Mouse (Mus musculus): ENCODE results near the gene Dld. TPM values are rescaled to one million over a fixed set of nuclear protein-coding genes. Genes with fewer than 3 reads are reported as not detected.
A peak's percentile ranks its signal among the peaks of the same experiment; 100 is the strongest.

Dld gene
- total and polyA plus RNA-seq, 3 experiments, result 61.2 to 109 (median 79.8) TPM

GRCm38 (mm10) chr12:31350191-31350943 is 886 bp downstream of the Dld start:
- dilution Hi-C loops (cut with MboI; ENCODE audit: extremely low pct_ligation_motif_present, extremely low pct_unique_long_range_greater_than_20kb, low sequenced_read_pairs), result no loop called here
- Histone ChIP-seq H3K79me2 (replicated peaks; ENCODE audit: control insufficient read depth, extremely low read depth, insufficient read depth, poor library complexity, severe bottlenecking) (peaks cover 39% of the 10 kb centered on the region), H3K9me3 (replicated peaks; ENCODE audit: low read length) (peaks cover 3% of the 10 kb centered on the region), H3K4me3 (replicated peaks in 1 of 3; ENCODE audit: low read depth in 2 of 3, low read length in 2 of 3, poor library complexity in 1 of 3) (peak overlapping the region; percentile 75 to 96 (median 91)), H3K36me3 (replicated peaks in 1 of 2; ENCODE audit: control insufficient read depth in 1 of 2, insufficient read depth in 1 of 2, low read length in 1 of 2) (peaks cover 13 to 30% of the 10 kb centered on the region in 2 experiments), H3K4me1 (ENCODE audit: control insufficient read depth in 1 of 2, insufficient read depth in 2 of 2) (peaks cover 0 to 23% of the 10 kb centered on the region in 2 experiments; a peak in 2 of 4 replicates), H3K27ac (ENCODE audit: insufficient read depth, low read depth) (peak overlapping the region; percentile 34; the same call in 1 of the 2 replicates), H3K4me2 (ENCODE audit: insufficient read depth, low read depth, poor library complexity, severe bottlenecking) (peak overlapping the region; percentile 71; the same call in 1 of the 2 replicates), H3K27me3 (replicated peaks) (no peaks in the 10 kb centered on the region), H3K9ac (ENCODE audit: insufficient read depth, low read depth) (peak overlapping the region; percentile 91)
- TF ChIP-seq ETS1 (conservative IDR thresholded peaks at IDR 0.05; ENCODE audit: low read depth, low read length) (no peak), ZMIZ1 (IDR thresholded peaks at IDR 0.05; ENCODE audit: low read depth, low read length) (0 out of 2 replicates have a peak, but pooled peaks have one; percentile 24)
- in situ Hi-C loops (cut with MboI; ENCODE audit: low pct_ligation_motif_present, low pct_unique_long_range_greater_than_20kb, low sequenced_read_pairs), result no loop called here
- peak; percentile 25 for DNase-seq (ENCODE audit: extremely low read depth)

- Histone ChIP-seq H3K9me3 (replicated peaks; ENCODE audit: low read length) (no peaks in the 10 kb centered on the region), H3K79me2 (replicated peaks; ENCODE audit: control insufficient read depth, extremely low read depth, insufficient read depth, poor library complexity, severe bottlenecking) (no peaks in the 10 kb centered on the region), H3K9ac (ENCODE audit: insufficient read depth, low read depth) (no peak overlapping the region), H3K4me3 (replicated peaks in 1 of 3; ENCODE audit: low read depth in 2 of 3, low read length in 2 of 3, poor library complexity in 1 of 3) (no peak overlapping the region), H3K4me2 (ENCODE audit: insufficient read depth, low read depth, poor library complexity, severe bottlenecking) (no peak overlapping the region), H3K27ac (ENCODE audit: insufficient read depth, low read depth) (no peak overlapping the region), H3K36me3 (replicated peaks in 1 of 2; ENCODE audit: control insufficient read depth in 1 of 2, insufficient read depth in 1 of 2, low read length in 1 of 2) (peaks cover 42 to 73% of the 10 kb centered on the region in 2 experiments), H3K27me3 (replicated peaks) (no peaks in the 10 kb centered on the region), H3K4me1 (ENCODE audit: control insufficient read depth in 1 of 2, insufficient read depth in 2 of 2) (no peaks in the 10 kb centered on the region)
- dilution Hi-C loops (cut with MboI; ENCODE audit: extremely low pct_ligation_motif_present, extremely low pct_unique_long_range_greater_than_20kb, low sequenced_read_pairs), result no loop called here
- in situ Hi-C loops (cut with MboI; ENCODE audit: low pct_ligation_motif_present, low pct_unique_long_range_greater_than_20kb, low sequenced_read_pairs), result no loop called here
- DNase-seq (ENCODE audit: extremely low read depth), result no peak
- TF ChIP-seq HCFC1 (IDR thresholded peaks at IDR 0.05; ENCODE audit: low read depth, low read length), result no peak
- no peak for TF ChIP-seq ZKSCAN1 (IDR thresholded peaks at IDR 0.05; ENCODE audit: borderline replicate concordance, low read depth, low read length)
- no peak for TF ChIP-seq MAZ (IDR thresholded peaks at IDR 0.05; ENCODE audit: low read depth, low read length)
- TF ChIP-seq JUND (conservative IDR thresholded peaks at IDR 0.05; ENCODE audit: low read depth, low read length), result no peak
- TF ChIP-seq NELFE (IDR thresholded peaks at IDR 0.05; ENCODE audit: low read depth, low read length), result no peak
- no peak for TF ChIP-seq POLR2A (IDR thresholded peaks at IDR 0.05; ENCODE audit: low read depth, low read length)
- no peak for TF ChIP-seq SIN3A (IDR thresholded peaks at IDR 0.05; ENCODE audit: low read length)
- no peak for TF ChIP-seq UBTF (IDR thresholded peaks at IDR 0.05; ENCODE audit: low read depth, low read length)
- TF ChIP-seq ETS1 (conservative IDR thresholded peaks at IDR 0.05; ENCODE audit: low read depth, low read length), result no peak
- TF ChIP-seq POLR2AphosphoS2 (IDR thresholded peaks at IDR 0.05; ENCODE audit: low read depth, low read length), result no peak
- TF ChIP-seq MAFK (IDR thresholded peaks at IDR 0.05; ENCODE audit: insufficient replicate concordance, low read length), result no peak
- TF ChIP-seq TCF12 (IDR thresholded peaks at IDR 0.05; ENCODE audit: low read depth, low read length), result no peak
- no peak for TF ChIP-seq E2F4 (IDR thresholded peaks at IDR 0.05; ENCODE audit: insufficient replicate concordance, low read depth, low read length)
- TF ChIP-seq ZC3H11A (IDR thresholded peaks at IDR 0.05; ENCODE audit: low read depth, low read length), result no peak
- no peak for TF ChIP-seq MXI1 (IDR thresholded peaks at IDR 0.05; ENCODE audit: low read depth, low read length)
- TF ChIP-seq CTCF (conservative IDR thresholded peaks at IDR 0.05 in 1 of 2, IDR thresholded peaks at IDR 0.05 in 1 of 2; ENCODE audit: low read depth in 2 of 2, low read length in 2 of 2), result no peak
- TF ChIP-seq USF1 (IDR thresholded peaks at IDR 0.05; ENCODE audit: low read depth, low read length), result no peak
- no peak for TF ChIP-seq PAX5 (IDR thresholded peaks at IDR 0.05; ENCODE audit: low read length)
- no peak for TF ChIP-seq BHLHE40 (IDR thresholded peaks at IDR 0.05; ENCODE audit: low read depth, low read length)
- TF ChIP-seq IRF4 (IDR thresholded peaks at IDR 0.05; ENCODE audit: low read depth, low read length), result no peak
Measured at GRCm38 (mm10) chr12:31333261-31333660, 18.0 kb downstream of the Dld start.

Data from CH12.LX (cell line).